Mouse (Mus musculus) E14TG2a.4 (cell line): ENCODE data around the gene Gpr107.

ENCODE experiments used
- H3K27me3 ChIP-seq: 2 replicates; pipeline ENCODE4 v1.6.1; 2014; ENCODE audit warnings: low read length, control low read depth; ENCODE audit not compliant: insufficient read depth
- H3K36me3 ChIP-seq: 2 replicates; pipeline ENCODE4 v1.6.1; 2014; ENCODE audit warnings: low read length, control low read depth; ENCODE audit not compliant: insufficient read depth
- H3K4me1 ChIP-seq: replicated peaks from 2 replicates; pipeline ENCODE4 v1.6.1; 2014; ENCODE audit warnings: low read depth, low read length, control low read depth
- H3K4me3 ChIP-seq: replicated peaks from 2 replicates; pipeline ENCODE4 v1.5.1; 2014; ENCODE audit warnings: mild to moderate bottlenecking, low read length
- H3K9me3 ChIP-seq: 2 replicates; pipeline ENCODE4 v1.6.1; 2014; ENCODE audit warnings: low read length, control low read depth
- CTCF ChIP-seq: conservative IDR thresholded peaks from 2 replicates; pipeline ENCODE4 v1.5.1; 2014; ENCODE audit warnings: low read length
- NANOG ChIP-seq: IDR thresholded peaks from 2 replicates; pipeline ENCODE4 v1.6.1; 2014; ENCODE audit warnings: borderline replicate concordance, low read length, mixed read lengths
- POU5F1 ChIP-seq: IDR thresholded peaks from 2 replicates; pipeline ENCODE4 v1.6.1; 2014; ENCODE audit warnings: low read length, borderline replicate concordance

Gene Gpr107

GRCm38 (mm10) chr2:31114205-31114604, 37.9 kb upstream of the Gpr107 start:
- Histone ChIP-seq H3K4me1 (peaks cover 71% of the 10 kb centered on the region), H3K27me3 (no peaks in the 10 kb centered on the region), H3K4me3 (no peak overlapping the region), H3K36me3 (peaks cover 15% of the 10 kb centered on the region), H3K9me3 (no peaks in the 10 kb centered on the region)
- no peak for TF ChIP-seq NANOG
- no peak for TF ChIP-seq POU5F1
- no peak for TF ChIP-seq CTCF

DNA sequence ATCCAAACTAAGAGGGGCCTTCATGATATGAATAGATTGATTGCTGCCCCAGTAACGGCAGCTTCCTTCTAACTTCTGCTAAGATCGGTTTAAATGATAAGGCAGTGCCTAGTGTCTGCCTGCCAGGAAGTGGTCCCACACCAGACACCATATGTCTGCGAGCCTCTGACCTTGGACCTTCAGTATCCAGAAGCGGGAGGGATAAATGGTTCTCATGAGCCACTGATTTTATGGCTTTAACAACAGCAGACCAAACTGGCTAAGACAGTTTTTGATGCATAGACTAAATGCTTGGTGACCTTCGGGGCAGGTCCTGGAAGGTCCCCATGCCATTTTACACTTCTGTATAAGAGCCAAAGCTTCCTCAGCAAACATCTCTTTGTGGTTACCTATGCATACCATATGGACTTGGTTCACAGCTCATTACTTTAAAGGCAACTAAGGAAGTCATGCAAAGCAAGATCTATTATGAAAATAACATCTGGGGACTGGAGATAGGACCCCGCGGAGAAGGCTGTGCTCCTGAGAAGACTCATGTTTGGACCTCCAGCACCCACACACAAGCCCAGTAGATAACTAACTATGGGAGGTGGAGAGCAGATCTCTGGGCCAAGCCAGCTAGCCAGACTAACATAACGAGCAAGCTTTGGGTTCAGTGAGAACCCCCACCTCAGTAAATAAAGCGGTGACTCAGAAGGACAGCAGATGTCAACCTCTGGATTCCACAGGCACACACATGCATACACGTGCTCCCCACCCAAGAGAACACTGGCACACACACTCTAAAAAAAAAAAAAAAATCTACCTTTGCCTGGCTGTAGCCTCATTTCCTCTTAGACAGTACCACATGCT, 36.8 kb upstream of the Gpr107 start:
- TF ChIP-seq POU5F1 (no peak), CTCF (no peak), NANOG (no peak)
- H3K4me1 ChIP-seq: peaks cover 71% of the 10 kb centered on the region

DNA sequence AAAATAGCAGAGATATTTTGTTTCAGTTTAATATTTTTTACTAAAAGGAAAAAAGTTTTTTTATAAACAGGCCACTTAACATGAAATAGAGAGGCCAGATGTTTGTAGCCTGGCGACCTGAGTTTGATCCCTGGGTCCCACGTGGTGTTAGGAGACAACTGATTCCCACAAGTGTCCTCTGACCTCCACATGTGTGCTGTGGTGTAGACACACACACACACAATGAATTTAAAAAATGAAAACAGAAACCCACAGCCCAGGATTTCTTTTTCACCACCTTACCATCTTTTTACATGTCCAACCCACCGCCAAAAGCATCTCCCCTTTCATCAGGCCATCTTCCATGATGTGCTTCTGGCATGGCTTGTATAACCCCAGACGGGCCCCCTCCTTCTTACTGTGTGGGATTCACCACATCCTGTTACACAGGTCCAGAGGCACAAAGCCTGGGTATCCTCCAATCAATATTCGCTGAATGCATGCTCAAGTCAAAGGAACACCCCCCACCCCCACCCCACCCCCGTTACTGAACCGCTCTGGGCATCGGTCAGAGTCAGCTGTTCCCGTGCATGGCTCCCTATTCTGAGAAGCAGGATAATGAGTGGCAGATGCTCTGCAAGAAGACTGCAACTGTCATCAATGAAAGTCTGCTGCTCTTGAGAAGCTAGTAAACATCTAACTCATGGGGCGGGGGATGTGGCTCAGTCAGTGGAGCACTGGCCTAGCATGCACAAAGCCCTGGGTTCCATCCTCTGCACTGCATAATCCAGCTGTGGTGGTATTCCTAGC, 36.0 kb upstream of the Gpr107 start:
- peaks cover 69% of the 10 kb centered on the region for H3K4me1 ChIP-seq

More for the DNA sequence above, 36.8 kb upstream of the Gpr107 start:
- Histone ChIP-seq H3K36me3 (peaks cover 15% of the 10 kb centered on the region), H3K4me3 (no peak overlapping the region), H3K9me3 (no peaks in the 10 kb centered on the region), H3K27me3 (no peaks in the 10 kb centered on the region)

GRCm38 (mm10) chr2:31118211-31118610, 33.9 kb upstream of the Gpr107 start:
- no peak overlapping the region for H3K4me3 ChIP-seq
- H3K27me3 ChIP-seq: no peaks in the 10 kb centered on the region
- no peaks in the 10 kb centered on the region for H3K9me3 ChIP-seq
- H3K36me3 ChIP-seq: peaks cover 30% of the 10 kb centered on the region
- no peak for TF ChIP-seq NANOG
- no peak for TF ChIP-seq CTCF
- TF ChIP-seq POU5F1: no peak
- H3K4me1 ChIP-seq: peaks cover 77% of the 10 kb centered on the region

More for the DNA sequence above, 36.0 kb upstream of the Gpr107 start:
- Histone ChIP-seq H3K4me3 (no peak overlapping the region), H3K9me3 (no peaks in the 10 kb centered on the region), H3K36me3 (peaks cover 15% of the 10 kb centered on the region), H3K27me3 (no peaks in the 10 kb centered on the region)
- TF ChIP-seq POU5F1: no peak
- TF ChIP-seq NANOG: no peak
- TF ChIP-seq CTCF: no peak

- H3K27me3 ChIP-seq: no peaks in the 10 kb centered on the region
- TF ChIP-seq NANOG: no peak
- TF ChIP-seq POU5F1: no peak
- TF ChIP-seq CTCF: no peak
- H3K4me3 ChIP-seq: no peak overlapping the region
- peaks cover 35% of the 10 kb centered on the region for H3K36me3 ChIP-seq
- H3K9me3 ChIP-seq: no peaks in the 10 kb centered on the region
- peaks cover 82% of the 10 kb centered on the region for H3K4me1 ChIP-seq
These were observed 33.3 kb upstream of the Gpr107 start for GRCm38 (mm10) chr2:31118639-31119380.

DNA sequence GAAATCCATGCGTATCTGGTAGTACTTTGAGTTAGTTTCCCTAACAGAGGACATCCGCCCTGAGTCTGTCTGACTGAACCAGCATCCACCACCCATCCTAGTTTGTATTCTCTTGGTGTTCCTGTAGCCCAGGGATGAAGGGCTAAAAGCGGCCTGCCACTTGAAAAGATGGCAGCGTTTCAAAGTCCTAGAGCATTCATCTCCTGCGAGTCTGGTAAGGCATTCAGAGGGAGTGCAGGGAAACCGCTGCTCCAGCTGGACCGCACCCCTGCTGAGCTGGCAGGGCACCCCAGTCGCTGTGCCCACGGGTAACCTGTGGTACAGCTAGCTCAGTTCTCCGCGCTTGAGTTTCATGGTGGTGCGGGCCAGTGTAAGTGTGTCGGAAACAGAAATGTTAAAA, 32.3 kb upstream of the Gpr107 start:
- H3K9me3 ChIP-seq: no peaks in the 10 kb centered on the region
- no peaks in the 10 kb centered on the region for H3K27me3 ChIP-seq
- TF ChIP-seq CTCF (no peak), POU5F1 (no peak), NANOG (no peak)
- peak overlapping the region; percentile 62 for H3K4me3 ChIP-seq
- peaks cover 44% of the 10 kb centered on the region for H3K36me3 ChIP-seq
- peaks cover 88% of the 10 kb centered on the region for H3K4me1 ChIP-seq

DNA sequence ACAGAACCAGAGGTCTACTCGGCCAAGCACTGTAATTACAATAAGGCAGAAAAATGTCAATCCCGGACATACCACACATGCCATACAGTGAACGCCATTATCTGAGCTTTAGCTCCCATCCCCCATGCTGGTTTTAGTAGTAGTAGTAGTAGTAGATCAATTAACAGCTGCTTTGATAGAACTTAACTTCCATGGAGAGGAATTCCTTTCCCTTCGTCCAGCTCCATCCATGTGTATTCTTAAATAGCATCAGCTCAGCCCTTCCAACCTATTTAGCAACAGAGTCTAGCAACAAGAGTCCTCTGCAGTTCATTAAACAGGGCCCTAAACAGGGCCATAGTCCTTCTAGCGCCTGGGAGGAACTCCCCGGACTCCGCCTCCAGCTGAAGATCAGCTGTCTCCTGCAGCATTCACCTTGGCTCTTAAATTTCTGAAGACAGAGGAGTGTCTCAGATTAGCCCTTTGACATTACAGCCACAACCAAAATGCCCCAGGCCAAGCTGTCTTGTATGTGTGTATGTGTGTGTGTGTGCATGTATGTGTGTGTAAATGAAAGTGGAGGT, 30.9 kb upstream of the Gpr107 start:
- Histone ChIP-seq H3K36me3 (peaks cover 55% of the 10 kb centered on the region), H3K4me3 (no peak overlapping the region), H3K27me3 (no peaks in the 10 kb centered on the region), H3K4me1 (peaks cover 86% of the 10 kb centered on the region), H3K9me3 (no peaks in the 10 kb centered on the region)
- TF ChIP-seq POU5F1: no peak
- TF ChIP-seq NANOG: no peak
- no peak for TF ChIP-seq CTCF

DNA sequence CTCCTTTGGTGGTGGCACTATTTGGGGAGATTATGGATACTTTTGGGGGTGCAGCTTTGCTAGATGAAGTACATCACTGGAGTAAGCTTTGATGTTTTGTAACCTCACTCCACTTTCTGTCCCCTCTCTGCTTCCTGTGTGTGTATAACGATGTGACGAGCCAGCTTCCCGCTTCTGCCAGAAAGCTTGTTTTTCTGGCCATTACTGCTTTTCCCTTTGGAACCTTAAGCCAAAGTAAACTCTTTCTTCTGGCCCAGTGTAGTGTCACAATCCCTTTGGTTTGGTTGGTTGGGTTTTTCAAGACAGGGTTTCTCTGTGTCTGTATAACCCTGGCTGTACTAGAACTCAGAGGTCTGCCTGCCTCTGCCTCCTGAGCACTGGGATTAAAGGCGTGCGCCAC, 29.3 kb upstream of the Gpr107 start:
- H3K27me3 ChIP-seq: no peaks in the 10 kb centered on the region
- no peaks in the 10 kb centered on the region for H3K9me3 ChIP-seq
- H3K36me3 ChIP-seq: peaks cover 44% of the 10 kb centered on the region
- no peak overlapping the region for H3K4me3 ChIP-seq
- H3K4me1 ChIP-seq: peaks cover 85% of the 10 kb centered on the region
- no peak for TF ChIP-seq NANOG
- no peak for TF ChIP-seq POU5F1
